ENCODE assay signal across 16 mouse cellular contexts in the genomic region with DNA sequence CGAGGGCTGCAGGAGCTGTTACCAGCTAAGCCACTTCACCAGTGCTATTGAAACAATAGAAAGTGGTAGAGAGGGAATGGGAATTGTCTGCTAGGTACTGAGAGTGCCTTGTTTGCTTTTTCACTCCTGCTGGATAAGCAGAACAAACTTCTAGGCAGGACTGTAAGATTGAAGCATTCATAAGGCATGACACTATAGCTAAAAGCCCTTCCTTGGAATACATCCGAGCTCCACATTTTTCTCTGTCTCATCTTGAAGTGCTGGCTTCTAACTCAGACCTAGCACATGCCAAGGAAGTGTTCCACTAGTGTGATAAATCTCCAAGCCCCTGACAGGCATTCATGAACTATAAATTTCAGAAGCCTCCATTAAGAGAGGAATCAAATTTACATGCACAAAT.
"Had no signal": no experiment of that assay in that cellular context is flagged by ENCODE, and none has a peak within 500 bp of the region (broad histone marks: within the 10 kb centered on the region; RNA-seq: fewer than 3 reads in every experiment).

No protein-coding gene starts in this region.

- H3K27ac ChIP-seq: intestine, embryonic 15.5 days; layer of hippocampus, adult 2 months; limb, embryonic 13.5 days; liver, embryonic 14.5 days; midbrain, embryonic 10.5 days; neural tube, embryonic 13.5 days; stomach, embryonic 15.5 days had no signal

- ATAC-seq: intestine, embryonic 15.5 days; midbrain, embryonic 16.5 days had no signal

- H3K36me3 ChIP-seq: intestine, embryonic 15.5 days; limb, embryonic 13.5 days; midbrain, embryonic 10.5 days; neural tube, embryonic 13.5 days; stomach, embryonic 15.5 days had no signal

- H3K4me2 ChIP-seq: intestine, embryonic 15.5 days; limb, embryonic 13.5 days; neural tube, embryonic 13.5 days; stomach, embryonic 15.5 days had no signal

- H3K9me3 ChIP-seq: intestine, embryonic 15.5 days; limb, embryonic 13.5 days; midbrain, embryonic 10.5 days; neural tube, embryonic 13.5 days; stomach, embryonic 15.5 days had no signal

- H3K4me1 ChIP-seq: stomach, embryonic 15.5 days had no signal

- DNase-seq: kidney, adult 8-10 months; kidney, postnatal 4 days; left cerebral cortex, postnatal 4 days; lung, adult 18-20 months; lung, postnatal 36 days; retina, postnatal 1 day; right cerebral cortex, postnatal 4 days; thymus, postnatal 36 days had no signal

- H3K9ac ChIP-seq: intestine, embryonic 15.5 days; limb, embryonic 13.5 days; liver, embryonic 14.5 days; neural tube, embryonic 13.5 days; stomach, embryonic 15.5 days had no signal

- H3K4me3 ChIP-seq: intestine, embryonic 15.5 days; layer of hippocampus, adult 2 months; limb, embryonic 13.5 days; midbrain, embryonic 10.5 days; neural tube, embryonic 13.5 days; stomach, embryonic 15.5 days had no signal

- H3K27me3 ChIP-seq: intestine, embryonic 15.5 days; limb, embryonic 13.5 days; stomach, embryonic 15.5 days had no signal
